Mouse (Mus musculus) ES-Bruce4 (cell line): ENCODE data around the gene Aunip. TPM values are rescaled to one million over a fixed set of nuclear protein-coding genes. Genes with fewer than 3 reads are reported as not detected.

ENCODE experiments used
- H3K27ac ChIP-seq: 2 replicates; pipeline ENCODE4 v1.5.1; 2012; ENCODE audit warnings: low read length, inconsistent platforms; ENCODE audit not compliant: insufficient read depth
- H3K27me3 ChIP-seq: 2 replicates; pipeline ENCODE4 v1.6.1; 2012; ENCODE audit warnings: mild to moderate bottlenecking, low read length, inconsistent platforms; ENCODE audit not compliant: control insufficient read depth, poor library complexity, insufficient read depth, severe bottlenecking
- H3K36me3 ChIP-seq: 2 replicates; pipeline ENCODE4 v1.6.1; 2012; ENCODE audit warnings: inconsistent platforms, mild to moderate bottlenecking, low read length, moderate library complexity; ENCODE audit not compliant: control insufficient read depth, poor library complexity, insufficient read depth, severe bottlenecking
- H3K4me1 ChIP-seq: one replicate; pipeline ENCODE4 v1.8.1; 2011; ENCODE audit warnings: low read length; ENCODE audit not compliant: control insufficient read depth, insufficient read depth
- H3K4me3 ChIP-seq: 2 replicates; pipeline ENCODE4 v1.5.1; 2011; ENCODE audit warnings: low read depth, mild to moderate bottlenecking, low read length
- H3K9ac ChIP-seq: 2 replicates; pipeline ENCODE4 v1.6.1; 2012; ENCODE audit warnings: low read depth, mild to moderate bottlenecking, inconsistent platforms; ENCODE audit not compliant: poor library complexity, severe bottlenecking
- H3K9me3 ChIP-seq: replicated peaks from 2 replicates; pipeline ENCODE4 v1.6.1; 2012; ENCODE audit warnings: mild to moderate bottlenecking, low read length, inconsistent platforms; ENCODE audit not compliant: control insufficient read depth, poor library complexity, insufficient read depth, severe bottlenecking
- CTCF ChIP-seq: IDR thresholded peaks from one replicate; pipeline ENCODE4 v1.8.1; 2011; ENCODE audit warnings: low read depth, low read length
- EP300 ChIP-seq: IDR thresholded peaks from 2 replicates; pipeline ENCODE4 v1.6.1; 2011; ENCODE audit warnings: low read depth, low read length; ENCODE audit not compliant: insufficient read depth
- POLR2A ChIP-seq: IDR thresholded peaks from one replicate; pipeline ENCODE4 v1.8.1; 2011; ENCODE audit warnings: low read length; ENCODE audit not compliant: insufficient read depth
- polyA plus RNA-seq: library from polyadenylated mRNA; stranded (reverse); fragments of >200 nt; gene quantifications from 2 replicates; pipeline ENCODE4 v1.2.4, GENCODE M21; 2011; ENCODE audit warnings: low read depth; ENCODE audit not compliant: missing spikeins, insufficient read depth, insufficient read length

Gene Aunip
- polyA plus RNA-seq, 1 experiment = 38.3 TPM

DNA sequence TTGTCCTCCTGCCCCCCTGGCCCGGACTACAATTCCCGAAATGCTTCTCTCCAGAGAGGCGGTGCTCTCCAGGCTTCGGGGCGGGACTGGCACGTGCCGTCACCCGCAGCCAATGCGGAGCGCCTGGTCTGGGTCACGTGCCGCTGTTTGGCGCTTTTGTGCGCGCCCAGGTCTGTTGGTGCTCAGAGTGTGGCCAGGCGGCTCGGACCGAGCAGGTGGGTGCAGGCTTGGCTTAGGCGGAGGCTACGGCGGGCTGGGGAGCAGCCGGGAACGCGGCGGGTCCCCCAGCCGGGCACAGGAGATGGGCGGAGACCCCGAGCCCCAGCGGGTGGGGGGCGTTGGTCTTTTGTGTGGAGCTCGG lies 42.6 kb upstream of the Aunip start, which contains the start of gene Stmn1:
Stmn1 (plus strand) TSS at position 106 of the 361 bp plus-strand sequence.
- TF ChIP-seq CTCF (no peak), EP300 (no peak; the same call in 1 of the 2 replicates), POLR2A (peak; percentile 95)
- peak within 1 kb of the TSS; percentile 70 for H3K9ac ChIP-seq
- H3K27ac ChIP-seq = peak within 1 kb of the TSS; percentile 75
- H3K36me3 ChIP-seq = peaks cover 20% of the 10 kb centered on the region
- H3K9me3 ChIP-seq = no peaks in the 10 kb centered on the region
- peaks cover 2% of the 10 kb centered on the region for H3K4me1 ChIP-seq
- peak within 1 kb of the TSS; percentile 60 for H3K4me3 ChIP-seq
- no peaks in the 10 kb centered on the region for H3K27me3 ChIP-seq

DNA sequence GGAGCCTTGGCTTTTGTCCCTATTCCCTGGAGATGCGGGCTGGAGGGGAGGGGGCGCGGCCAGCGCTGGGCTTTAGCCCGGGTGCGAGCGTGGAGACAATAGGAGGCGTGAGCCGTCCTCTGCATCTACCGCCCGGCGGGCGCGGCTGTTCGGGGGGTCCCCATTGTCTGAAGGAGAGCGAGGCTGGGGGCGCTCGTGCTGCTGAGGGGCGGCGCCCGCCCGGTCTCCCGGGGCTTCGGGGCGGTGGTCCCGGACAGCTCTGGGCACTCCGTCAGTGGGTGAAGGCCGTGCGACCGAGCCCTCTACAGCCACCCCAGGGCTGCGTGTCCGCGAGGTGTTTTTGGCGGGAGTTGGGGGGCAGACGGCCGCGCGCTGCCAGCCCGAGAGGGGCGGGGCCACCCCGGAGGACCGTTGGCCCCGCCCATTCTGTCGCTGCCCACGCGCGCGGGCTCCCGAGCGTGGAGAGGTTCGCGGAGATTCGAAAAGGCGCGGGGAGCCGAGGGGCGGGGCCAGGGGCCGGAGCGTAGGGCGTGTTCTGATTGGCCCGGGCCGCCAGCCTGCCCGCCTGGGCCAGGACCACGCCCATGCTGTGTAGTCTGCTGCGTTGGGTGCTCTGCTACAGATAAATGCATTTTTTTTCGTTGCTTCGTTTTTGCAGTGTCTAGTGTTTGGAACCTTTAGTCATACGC lies 42.1 kb upstream of the Aunip start:
- H3K4me1 ChIP-seq = peaks cover 2% of the 10 kb centered on the region
- peak overlapping the region; percentile 75 for H3K27ac ChIP-seq
- H3K9ac ChIP-seq = peak overlapping the region; percentile 70
- H3K27me3 ChIP-seq = no peaks in the 10 kb centered on the region
- H3K9me3 ChIP-seq = no peaks in the 10 kb centered on the region
- TF ChIP-seq POLR2A (no peak), EP300 (peak; percentile 23; the same call in 1 of the 2 replicates), CTCF (no peak)
- peak overlapping the region; percentile 53 for H3K4me3 ChIP-seq
- H3K36me3 ChIP-seq = peaks cover 21% of the 10 kb centered on the region

- no peaks in the 10 kb centered on the region for H3K27me3 ChIP-seq
- no peaks in the 10 kb centered on the region for H3K9me3 ChIP-seq
Measured at GRCm38 (mm10) chr4:134469341-134469796, 41.4 kb upstream of the Aunip start.

GRCm38 (mm10) chr4:134469985-134470384 lies 40.8 kb upstream of the Aunip start:
- Histone ChIP-seq H3K4me1 (peaks cover 2% of the 10 kb centered on the region), H3K27ac (no peak overlapping the region), H3K9ac (no peak overlapping the region), H3K36me3 (peaks cover 24% of the 10 kb centered on the region), H3K27me3 (no peaks in the 10 kb centered on the region), H3K9me3 (no peaks in the 10 kb centered on the region), H3K4me3 (no peak overlapping the region)
- TF ChIP-seq EP300 (no peak), CTCF (no peak), POLR2A (no peak)

More at GRCm38 (mm10) chr4:134469341-134469796, 41.4 kb upstream of the Aunip start:
- no peak overlapping the region for H3K4me3 ChIP-seq
- peaks cover 23% of the 10 kb centered on the region for H3K36me3 ChIP-seq
- TF ChIP-seq CTCF (no peak), POLR2A (no peak), EP300 (no peak)
- H3K27ac ChIP-seq = peak overlapping the region; percentile 51; the same call in 1 of the 2 replicates
- peaks cover 2% of the 10 kb centered on the region for H3K4me1 ChIP-seq
- peak overlapping the region; percentile 70 for H3K9ac ChIP-seq

GRCm38 (mm10) chr4:134471469-134471868 lies 39.3 kb upstream of the Aunip start:
- no peak for TF ChIP-seq CTCF
- TF ChIP-seq POLR2A = no peak
- no peak for TF ChIP-seq EP300
- Histone ChIP-seq H3K4me1 (peaks cover 2% of the 10 kb centered on the region), H3K27ac (no peak overlapping the region), H3K9me3 (no peaks in the 10 kb centered on the region), H3K9ac (no peak overlapping the region), H3K4me3 (no peak overlapping the region), H3K27me3 (no peaks in the 10 kb centered on the region), H3K36me3 (peaks cover 25% of the 10 kb centered on the region)

DNA sequence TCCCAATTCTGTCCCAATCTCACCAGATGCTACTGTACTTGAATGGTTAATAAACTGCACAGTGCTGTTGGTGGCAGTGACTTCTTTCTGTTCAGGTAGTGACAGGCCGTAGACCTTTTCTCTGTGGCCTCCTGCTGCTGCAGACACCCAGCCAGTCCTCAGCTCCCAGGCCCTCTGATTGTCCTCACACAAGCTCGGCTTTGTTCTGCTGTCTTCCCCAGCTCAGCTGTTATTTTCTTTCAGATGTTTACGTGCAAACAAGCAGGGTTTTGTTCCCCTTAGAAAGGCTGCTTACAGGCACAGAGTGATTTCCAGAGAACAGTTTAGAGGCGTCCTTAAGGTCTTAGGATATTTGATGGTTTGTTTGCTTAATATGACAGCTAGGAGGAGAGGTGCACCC lies 37.0 kb upstream of the Aunip start:
- Histone ChIP-seq H3K4me3 (no peak overlapping the region), H3K36me3 (peaks cover 25% of the 10 kb centered on the region), H3K9me3 (no peaks in the 10 kb centered on the region), H3K4me1 (no peaks in the 10 kb centered on the region), H3K27ac (no peak overlapping the region), H3K27me3 (no peaks in the 10 kb centered on the region), H3K9ac (no peak overlapping the region)
- no peak for TF ChIP-seq POLR2A
- no peak for TF ChIP-seq CTCF
- TF ChIP-seq EP300 = no peak
